Mouse (Mus musculus): ENCODE measurements around the gene Tcirg1.

Gene Tcirg1

DNA sequence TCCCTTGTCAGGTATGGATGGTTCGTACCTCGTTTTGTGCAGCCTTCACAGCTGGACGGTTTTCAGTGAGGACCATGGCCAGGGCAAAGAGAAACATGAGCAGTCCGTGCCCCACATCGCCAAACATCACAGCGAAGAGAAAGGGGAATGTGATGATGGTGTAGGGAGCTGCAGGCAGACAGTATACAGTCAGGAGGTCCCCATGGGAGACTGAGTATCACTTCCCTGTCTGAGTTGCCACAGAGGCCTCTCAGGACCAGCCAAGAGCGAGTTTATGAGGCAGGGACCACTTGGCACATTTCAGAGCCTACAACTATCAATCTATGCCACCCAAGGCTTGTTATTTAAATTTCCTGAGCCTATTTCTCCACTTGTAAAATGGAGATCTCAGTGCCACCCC lies 8.0 kb downstream of the Tcirg1 start:
- DNase-seq (ENCODE audit: low read depth, low spot score), result peak; percentile 73

DNA sequence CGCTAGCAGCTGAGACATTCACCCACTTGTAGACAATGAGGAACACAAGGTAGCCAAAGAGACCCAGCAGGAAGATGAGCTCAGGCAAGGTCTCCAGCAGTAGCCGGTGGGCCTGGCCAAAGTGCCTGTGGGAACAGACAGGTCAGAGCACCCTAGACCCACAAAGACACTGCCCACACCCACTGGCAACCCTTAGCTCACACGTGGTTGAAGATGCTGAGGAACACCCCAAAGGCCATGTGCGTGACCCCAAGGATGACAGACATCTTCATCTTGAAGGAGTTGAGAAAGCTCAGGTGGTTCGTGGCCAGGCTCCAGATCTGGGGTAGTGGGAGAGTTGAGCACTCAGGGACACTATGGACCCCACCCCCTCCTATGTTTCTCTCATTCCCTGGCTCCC lies 9.4 kb downstream of the Tcirg1 start:
- no peak for DNase-seq (ENCODE audit: low read depth, low spot score)

DNA sequence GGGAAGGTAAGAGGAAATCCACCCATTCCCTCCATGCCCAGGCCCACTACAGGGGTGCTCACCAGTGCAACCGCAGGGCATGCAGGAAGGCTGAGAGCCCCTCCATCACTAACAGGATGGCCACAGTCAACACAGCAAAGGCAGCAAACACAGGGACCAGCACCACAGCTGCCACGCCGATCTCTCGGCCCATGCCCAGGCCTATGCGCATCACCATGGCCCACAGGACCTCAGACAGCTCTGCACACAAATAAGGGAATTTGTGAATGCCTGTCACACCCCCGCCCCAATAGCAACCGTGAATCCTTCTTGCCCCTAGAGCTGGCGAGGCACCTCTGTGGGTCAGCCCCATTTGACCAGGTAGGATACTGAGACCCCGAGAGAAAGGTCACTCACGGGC lies 10.7 kb downstream of the Tcirg1 start:
- DNase-seq (ENCODE audit: low read depth, low spot score), result no peak

DNA sequence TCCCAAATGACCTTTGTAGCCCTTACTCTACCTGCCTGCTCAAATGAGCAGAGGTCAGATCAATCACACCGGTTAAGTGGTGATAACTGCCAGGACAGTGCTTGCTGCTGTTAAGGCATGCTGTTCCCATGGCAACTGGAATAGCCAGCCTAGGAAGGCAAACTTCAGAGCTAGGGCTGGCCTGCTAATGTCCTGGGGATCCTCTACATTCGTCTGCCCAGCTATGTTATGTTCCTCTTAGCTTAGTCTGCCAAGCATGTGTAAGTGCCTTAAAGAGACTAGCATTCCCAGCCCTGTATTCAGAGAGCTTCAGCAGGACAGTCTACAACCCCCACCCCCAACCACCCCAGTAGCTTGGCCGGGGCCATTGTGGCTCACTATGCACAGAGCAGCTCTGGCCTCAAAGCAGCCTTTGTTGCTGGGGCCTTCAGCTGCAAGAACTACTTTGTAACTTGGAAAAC lies 11.7 kb downstream of the Tcirg1 start:
- no peak for DNase-seq (ENCODE audit: low read depth, low spot score)

DNA sequence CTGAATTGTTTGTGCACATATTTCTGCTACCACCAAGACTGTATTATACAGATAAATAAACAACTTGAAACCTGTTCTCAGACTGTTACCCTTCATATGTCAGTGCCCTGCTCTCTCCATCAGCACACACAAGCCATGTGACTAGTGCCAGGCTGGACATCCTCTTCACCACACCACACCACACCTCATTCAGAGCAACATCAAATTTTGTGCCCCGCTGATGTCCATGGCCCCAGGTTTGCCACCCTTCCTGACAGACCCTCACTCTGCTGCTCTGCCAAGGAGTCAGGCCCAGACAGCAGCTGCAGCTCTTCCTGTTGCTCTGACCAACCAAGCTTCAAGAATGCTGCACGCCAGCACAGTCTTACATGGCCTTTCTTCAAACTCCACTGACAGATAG lies 12.6 kb downstream of the Tcirg1 start:
- DNase-seq (ENCODE audit: low read depth, low spot score), result no peak

DNA sequence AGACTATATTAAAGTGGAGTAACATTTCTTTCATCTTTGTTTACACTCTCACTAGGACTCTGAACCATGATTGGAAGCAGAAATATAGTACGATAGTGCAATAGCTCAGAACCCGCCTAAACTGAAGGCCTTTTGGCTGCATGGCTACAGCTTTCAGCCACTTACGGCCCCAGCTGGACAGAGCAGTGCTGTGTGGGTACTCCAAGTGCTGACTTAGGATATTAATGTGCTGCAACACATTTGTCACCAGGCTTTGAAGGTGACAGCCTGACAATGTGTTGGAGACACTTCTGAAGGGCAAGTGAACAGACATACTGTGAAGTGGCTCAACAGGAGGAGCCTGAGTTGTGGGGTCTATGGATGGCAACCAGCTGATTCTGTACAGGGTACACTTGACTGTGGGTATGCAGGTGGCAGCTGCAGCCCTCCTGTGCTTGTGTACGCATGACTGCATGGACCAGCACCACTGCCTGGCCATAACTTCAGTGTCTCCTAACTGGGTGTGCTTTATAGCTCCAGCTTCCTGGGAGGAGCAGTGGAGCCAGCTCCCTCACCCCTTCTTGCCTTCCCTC lies 13.3 kb downstream of the Tcirg1 start:
- DNase-seq (ENCODE audit: low read depth, low spot score), result no peak

DNA sequence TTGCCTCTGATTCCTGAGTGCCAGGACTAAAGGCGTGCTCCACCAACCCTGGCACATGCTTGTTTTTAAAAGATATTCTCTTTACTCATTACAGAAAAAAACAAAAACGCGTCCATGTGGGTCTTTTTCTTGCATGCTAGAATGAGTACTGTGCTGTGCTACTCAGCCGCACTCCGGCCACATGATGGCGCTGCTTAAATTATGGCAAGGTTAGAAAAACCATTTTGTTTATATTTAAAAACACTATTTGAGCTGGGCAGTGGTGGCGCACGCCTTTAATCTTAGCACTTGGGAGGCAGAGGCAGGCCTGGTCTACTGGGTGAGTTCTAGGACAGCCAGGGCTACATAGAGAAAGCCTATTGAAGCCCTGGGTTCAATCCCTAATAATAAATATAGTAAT lies 16.8 kb downstream of the Tcirg1 start:
- peak; percentile 48 for DNase-seq (ENCODE audit: low read depth, low spot score)

DNA sequence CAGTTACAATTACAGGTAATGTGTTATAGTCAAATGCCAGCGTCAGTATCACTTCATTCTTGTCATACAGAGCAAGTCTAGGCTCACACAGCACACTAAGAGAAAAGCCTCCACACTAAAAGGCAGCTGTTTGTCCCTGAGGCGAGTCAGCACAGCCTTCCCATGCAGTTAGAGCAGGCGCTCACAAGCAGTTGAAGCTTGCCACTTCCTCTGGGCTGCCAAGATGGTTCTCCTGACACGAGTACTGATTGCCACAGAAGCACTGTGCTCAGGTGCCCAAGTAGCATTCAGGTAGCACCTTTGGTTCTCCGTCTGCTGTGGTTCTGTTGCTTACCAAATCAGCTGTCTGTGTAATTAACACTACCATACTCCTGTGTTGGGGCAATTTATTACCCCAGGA lies 17.8 kb downstream of the Tcirg1 start:
- DNase-seq (ENCODE audit: low read depth, low spot score), result no peak

DNA sequence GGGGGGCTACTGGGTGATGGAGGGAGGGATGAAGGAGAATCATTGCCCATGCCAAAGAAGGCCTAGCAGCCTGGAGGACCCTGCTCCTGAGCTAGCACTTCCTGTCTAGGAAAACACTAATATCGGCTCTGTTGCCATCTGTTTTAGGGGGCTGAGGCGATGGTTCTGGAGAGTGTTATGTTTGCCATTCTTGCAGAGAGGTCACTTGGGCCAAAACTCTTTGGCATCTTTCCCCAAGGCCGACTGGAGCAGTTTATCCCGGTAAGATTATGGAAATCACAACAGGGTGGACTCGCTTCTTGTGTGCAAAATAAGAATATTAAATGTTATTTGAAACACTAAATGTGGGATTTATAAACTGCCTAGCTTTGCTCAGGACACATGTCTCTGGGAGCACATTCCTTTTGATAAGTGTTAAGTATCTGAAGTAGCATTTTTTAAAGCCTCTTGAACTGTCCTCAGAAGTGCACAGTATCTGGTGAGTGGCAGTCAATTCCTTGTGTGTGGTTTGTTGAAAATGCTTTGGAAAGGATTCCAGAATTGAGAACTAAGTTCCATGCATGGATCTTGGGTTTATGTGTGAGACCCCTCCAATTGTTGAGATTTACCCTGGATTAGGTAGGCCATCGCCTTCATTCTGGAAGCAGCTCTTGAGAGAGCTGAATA lies 22.5 kb downstream of the Tcirg1 start:
- DNase-seq (ENCODE audit: low read depth, low spot score), result no peak

DNA sequence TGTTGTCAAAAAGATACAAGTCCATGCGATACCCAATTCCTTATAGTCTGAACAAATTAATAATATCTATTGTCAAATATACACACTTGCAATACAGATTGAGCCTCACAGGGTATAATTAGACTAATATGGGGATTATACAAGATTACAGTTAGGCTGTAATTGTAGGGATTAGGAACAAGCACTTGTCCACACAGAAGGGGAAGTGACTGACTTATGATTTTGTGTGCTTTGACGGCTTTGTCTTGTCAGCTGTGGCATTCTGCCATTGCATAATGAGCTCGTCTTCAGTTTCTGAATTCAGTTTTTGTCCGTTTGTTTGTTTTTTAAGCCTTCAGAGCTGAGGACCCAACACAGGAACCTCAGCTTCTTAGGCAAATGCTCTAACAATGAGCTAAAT lies 24.7 kb downstream of the Tcirg1 start:
- DNase-seq (ENCODE audit: low read depth, low spot score), result no peak

DNA sequence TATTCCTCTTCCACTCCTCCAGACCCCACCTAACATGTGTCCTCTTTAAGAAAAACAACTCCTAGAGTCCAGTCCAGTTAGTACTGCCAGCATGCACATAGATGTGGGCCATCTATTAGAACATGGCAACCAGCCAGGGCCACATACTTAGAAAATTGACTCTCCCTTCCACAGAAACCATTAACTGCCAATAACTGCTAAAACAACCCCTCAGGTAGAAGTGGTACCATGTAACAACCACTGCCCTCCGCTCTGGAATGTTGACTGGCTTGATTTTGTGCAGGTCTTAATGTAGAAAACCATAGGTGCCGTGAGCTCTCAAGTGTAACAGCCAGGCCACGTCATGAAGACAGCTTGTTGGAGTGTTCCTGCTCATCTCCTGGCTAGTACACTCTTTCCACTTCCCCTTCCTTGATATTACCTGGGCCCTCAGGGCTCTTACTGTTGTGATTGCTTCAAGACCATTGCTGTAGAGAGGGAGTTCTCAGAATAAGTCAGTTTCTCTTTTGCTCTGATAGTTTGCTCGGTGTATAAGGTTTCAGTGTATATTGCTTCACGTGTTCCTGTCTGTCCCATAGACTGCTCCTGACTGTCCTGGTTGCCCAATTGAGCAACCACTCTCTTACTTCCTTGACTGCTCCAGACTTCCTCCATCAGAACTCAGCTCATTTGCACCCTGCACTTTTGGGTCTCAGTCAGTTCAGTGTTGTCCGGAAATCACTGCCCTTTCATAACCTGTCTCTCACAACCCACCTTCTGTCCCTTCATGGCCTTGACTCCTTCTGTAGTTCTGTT lies 26.7 kb downstream of the Tcirg1 start:
- DNase-seq (ENCODE audit: low read depth, low spot score), result no peak

DNA sequence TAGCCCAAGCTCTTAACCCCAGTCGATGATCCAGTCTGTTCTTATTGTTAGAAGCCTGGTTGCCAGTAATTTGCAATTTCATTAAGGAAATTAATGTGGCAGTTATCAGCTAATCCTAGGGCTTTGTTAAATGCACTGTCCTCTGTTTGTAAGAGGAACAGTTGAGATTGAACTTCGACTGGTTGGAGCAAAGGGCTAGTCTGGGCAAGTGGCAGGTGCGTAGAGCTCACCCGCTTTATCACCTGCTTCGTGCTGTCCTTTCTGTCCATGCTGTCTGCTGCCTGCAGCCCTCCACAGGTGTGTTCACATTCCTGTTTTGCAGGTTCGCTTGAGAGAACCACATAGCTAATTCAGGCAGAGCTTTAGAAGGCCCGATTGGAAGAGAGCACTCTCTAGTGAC lies 31.9 kb downstream of the Tcirg1 start:
- DNase-seq (ENCODE audit: low read depth, low spot score), result no peak

DNA sequence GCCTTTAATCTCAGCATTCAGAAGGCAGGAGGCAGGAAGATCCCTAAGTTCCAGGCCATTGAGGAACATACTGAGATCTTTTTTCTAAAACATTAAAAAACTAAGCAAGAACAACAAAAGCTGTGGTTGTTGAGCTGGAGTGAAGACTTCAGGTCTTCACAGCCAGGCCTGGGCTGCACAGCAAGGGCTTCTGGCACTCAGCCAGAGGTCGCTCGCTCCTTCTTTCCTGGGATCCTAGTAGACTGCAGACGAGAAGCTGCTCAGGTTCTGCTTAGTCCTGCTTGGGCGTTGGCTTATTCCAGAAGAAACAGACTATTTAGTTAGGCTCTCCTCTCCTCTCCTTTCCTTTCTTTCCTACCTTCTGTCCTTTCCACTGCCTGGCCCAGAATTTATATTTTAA lies 34.6 kb downstream of the Tcirg1 start:
- DNase-seq (ENCODE audit: low read depth, low spot score), result no peak

DNA sequence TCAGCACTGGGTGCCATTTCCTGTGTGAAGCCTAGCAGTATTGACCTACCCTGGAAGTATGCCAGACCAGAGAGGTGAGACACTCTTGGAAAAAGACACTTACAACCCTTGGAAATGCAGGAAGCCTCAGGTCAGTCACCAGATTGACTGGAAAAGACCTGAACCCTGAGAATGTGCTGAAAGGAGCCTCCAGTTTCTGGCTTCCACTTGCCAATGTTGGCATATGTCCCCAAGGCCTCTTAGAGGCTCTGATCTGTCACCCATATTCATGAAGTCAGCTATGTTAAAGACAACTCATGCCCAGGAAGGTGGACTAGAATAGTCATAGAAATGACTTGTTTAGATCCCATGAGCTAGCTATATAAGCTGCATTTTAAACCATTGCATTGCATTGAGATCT lies 35.5 kb downstream of the Tcirg1 start:
- DNase-seq (ENCODE audit: low read depth, low spot score), result no peak

DNA sequence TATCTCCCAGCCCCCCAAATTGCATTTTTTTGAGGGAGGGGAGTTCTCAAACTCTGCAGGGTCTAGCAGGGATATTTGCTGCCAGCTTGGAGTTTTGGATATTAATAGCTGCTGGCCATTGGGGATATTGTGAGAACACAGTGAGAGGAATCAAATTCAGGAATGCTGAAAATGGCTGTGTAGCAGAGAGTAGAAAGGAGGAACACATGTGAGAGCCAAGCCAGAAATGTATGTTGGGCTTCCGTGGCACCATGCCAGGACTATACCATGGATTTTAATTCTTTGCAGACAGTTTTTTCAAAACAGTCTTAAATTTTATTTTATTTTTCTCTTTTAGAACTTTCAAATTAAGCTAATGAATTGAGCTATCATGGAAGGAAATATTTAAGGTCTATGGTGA lies 38.6 kb downstream of the Tcirg1 start:
- no peak for DNase-seq (ENCODE audit: low read depth, low spot score)

DNA sequence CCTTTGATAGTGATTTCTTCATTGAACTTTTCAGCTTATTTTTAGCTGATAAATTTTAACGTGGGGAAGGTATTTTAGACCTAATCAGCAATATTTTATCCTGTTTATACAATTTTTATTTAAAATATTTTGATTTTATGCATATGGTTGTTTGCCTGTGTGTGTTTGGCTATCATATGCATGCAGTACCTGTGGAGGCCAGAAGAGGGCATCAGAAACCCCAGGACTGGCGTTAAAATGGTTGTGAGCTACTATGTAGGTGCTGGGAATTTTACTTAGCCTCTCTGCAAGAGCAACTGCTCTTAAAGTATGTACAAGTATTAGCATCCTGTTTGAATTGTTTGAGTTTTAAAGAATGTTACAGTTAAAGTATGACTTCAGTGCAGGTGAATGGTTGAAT lies 42.0 kb downstream of the Tcirg1 start:
- DNase-seq (ENCODE audit: low read depth, low spot score), result no peak

DNA sequence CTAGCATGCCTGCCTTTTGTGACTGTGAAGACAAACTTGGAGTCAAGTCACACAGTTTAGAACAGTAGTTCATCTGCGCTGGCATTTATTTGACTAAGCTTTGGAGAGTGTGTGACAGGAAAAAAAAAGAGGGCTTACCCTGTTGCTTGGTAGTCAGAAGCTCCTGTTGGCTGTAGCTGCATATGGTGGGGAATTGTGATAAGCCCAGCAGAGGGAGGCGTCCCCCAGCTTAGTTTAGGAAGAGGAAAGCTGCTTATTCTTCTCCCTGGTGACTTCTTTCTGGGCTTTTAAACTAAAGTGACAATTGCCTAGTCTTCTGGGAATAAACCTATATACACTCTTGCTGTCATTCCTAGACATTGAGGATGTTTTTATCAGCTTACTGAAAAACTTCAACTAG lies 44.2 kb downstream of the Tcirg1 start:
- DNase-seq (ENCODE audit: low read depth, low spot score), result no peak

DNA sequence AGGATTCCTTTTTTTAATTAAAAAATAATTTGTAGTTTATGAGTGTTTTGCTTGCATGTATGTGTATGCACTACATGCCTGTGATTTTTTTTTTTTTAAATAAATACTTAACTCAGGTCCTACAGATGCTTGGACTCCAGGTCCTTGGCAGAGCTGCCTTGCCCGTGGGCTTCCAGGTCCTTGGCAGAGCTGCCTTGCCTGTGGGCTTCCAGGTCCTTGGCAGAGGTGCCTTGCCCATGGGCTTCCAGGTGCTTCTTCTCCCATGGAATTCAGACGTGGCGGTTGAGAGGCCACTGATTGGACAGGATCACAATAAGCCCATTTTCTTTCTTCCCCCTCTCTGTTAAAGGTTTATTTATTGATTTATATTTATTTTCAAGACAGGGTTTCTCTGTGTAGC lies 49.7 kb downstream of the Tcirg1 start:
- no peak for DNase-seq (ENCODE audit: low read depth, low spot score)

DNA sequence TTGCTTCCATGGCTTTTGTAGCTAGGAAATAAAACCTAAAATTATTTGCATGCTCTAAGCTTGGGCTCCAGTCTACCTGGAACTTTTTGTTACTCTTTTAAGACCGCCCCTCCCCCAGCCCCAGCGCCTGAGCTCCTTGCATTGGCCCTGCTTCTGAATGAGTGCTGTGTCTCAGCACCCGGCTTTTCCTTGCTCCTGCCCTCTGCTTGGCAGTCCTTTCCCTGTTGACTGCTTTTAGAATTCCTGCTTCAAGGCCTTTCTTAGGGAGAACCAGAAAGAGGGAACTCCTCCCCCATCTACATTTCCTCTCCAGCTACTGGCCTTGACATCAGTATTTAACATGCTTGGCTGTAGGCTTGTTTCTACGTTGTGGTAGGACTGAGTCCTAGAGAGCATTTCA lies 51.3 kb downstream of the Tcirg1 start:
- peak; percentile 34 for DNase-seq (ENCODE audit: low read depth, low spot score)

DNA sequence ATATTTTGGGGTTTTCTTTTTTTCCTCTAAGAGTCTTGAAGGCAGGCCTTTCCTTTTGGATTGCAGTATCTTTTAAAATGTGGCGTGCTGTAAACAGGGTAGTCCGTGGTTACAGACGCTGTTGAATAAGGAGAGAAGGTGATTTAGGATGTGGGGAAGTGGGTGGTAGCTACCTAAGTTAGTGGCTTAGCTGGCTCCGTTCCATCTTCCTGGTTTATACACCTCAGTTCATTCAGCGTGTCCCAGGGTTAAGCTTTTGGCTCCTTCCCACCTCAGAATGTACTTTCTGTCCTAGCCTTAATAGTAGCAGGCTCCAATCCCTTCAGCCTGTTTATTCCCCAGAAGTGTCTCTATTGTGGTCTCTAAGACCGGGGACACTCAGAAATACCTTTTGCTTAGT lies 51.8 kb downstream of the Tcirg1 start:
- peak; percentile 54 for DNase-seq (ENCODE audit: low read depth, low spot score)

DNA sequence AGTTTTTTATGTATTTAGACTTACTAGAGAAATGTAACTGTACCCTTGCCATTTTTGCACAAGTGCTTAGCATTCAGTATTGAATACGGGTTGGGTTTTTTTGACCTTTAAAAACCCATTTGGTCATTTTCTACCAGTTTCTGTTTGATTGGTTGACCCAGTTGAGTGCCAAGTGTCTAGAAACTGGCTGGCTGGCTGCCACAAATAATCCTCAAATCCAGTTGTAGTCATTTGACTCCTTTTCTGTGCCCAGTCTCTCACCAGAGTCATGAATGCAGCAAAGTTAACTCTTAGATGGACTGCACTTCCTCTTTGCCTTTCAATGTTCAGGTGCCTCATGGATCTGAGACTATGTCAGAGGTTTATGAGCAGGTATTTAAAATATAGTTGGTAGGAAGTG lies 53.0 kb downstream of the Tcirg1 start:
- DNase-seq (ENCODE audit: low read depth, low spot score), result peak; percentile 49

DNA sequence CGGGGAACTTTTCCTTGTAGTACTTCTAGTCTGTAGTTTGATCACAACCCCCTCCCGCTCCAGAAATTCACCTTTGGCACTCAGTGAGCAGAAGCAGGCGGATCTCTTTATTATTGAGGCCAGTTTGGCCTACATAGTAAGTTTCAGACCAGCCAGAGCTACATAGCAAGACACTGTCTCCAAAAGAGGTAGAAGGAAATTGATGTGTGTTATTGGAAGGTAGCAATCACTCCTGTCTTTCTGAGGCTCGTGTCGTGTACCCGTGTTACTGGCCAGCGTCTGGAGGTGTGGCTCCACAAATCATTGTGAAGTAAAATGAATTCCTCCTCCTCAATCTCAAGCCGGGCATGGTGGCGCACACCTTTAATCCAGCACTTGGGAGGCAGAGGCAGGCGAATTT lies 53.8 kb downstream of the Tcirg1 start:
- DNase-seq (ENCODE audit: low read depth, low spot score), result peak; percentile 62
